Mouse (Mus musculus) embryonic facial prominence, embryonic 10.5 days (tissue): ENCODE measurements around the gene Aen. TPM values are rescaled to one million over a fixed set of nuclear protein-coding genes. Genes with fewer than 3 reads are reported as not detected.

Source experiments
- DNase-seq: peaks from one replicate; pipeline ENCODE4 v3.0.0-alpha.2; 2017; ENCODE audit warnings: low spot score
- H3K27ac ChIP-seq: fragments of 300-500 bp; sonication (generic); replicated peaks from 2 replicates; pipeline ENCODE4 v1.5.1; 2016; ENCODE audit warnings: mild to moderate bottlenecking
- H3K27me3 ChIP-seq: fragments of 300-500 bp; sonication (generic); replicated peaks from 2 replicates; pipeline ENCODE4 v1.6.1; 2016; ENCODE audit warnings: low read depth, mild to moderate bottlenecking; ENCODE audit not compliant: poor library complexity, severe bottlenecking
- H3K36me3 ChIP-seq: fragments of 300-500 bp; sonication (generic); replicated peaks from 2 replicates; pipeline ENCODE4 v1.6.1; 2016; ENCODE audit warnings: mild to moderate bottlenecking, moderate library complexity
- H3K4me1 ChIP-seq: fragments of 300-500 bp; sonication (generic); 2 replicates; pipeline ENCODE4 v1.6.1; 2016
- H3K4me3 ChIP-seq: fragments of 300-500 bp; sonication (generic); 2 replicates; pipeline ENCODE4 v1.5.1; 2016; ENCODE audit warnings: mild to moderate bottlenecking, moderate library complexity
- H3K9me3 ChIP-seq: fragments of 300-500 bp; sonication (generic); 2 replicates; pipeline ENCODE4 v1.6.1; 2016; ENCODE audit warnings: mild to moderate bottlenecking
- WGBS: fragments of 180-500 bp; shearing (Covaris S2); methylation state at CpG from one replicate; pipeline ENCODE4 v1.1.7; 2016; 5-methylcytosine and 5-hydroxymethylcytosine counted together
- polyA plus RNA-seq: library from polyadenylated mRNA; unstranded; fragments of >200 nt; fragmentation: Nextera tagmentation; extraction: Ambion mirVana; gene quantifications from 2 replicates; pipeline ENCODE4 v1.2.1, GENCODE M21; 2016

Gene Aen
- polyA plus RNA-seq, 1 experiment from 2014 or later = 66.2 TPM

DNA sequence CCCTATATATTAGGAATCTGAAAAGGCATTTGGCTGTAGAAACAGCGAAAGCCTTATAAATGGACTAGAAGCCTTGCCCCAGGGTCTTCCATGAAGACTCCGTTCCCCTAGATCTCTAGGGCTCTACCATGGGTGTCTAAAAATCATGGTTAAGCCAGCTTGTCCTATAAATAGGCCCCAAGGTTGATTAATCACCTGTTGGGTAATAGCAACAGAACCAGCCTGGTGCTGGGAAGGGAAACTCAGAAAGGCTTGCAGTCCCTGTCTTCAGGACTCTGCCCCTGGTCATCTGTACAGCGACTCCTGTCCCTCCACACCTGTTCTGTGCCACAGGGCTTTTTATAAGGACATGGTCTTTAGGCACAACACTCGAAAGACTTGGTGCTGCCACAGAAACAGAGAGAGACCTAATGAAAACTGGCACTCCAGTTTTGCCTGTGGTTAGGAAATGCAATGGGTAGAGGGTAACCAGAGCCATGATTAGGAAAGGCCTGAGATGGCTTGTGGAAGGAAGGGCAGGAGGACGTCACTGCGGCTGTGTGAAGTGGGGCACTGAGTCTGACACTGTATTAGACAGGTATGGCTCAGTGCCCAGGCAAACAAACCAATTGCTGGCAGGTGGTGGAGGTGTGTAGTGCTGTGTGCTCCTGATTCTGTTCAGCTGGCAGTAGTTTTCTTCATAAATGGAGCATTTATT lies 7.7 kb downstream of the Aen start:
- no peaks in the 10 kb centered on the region for H3K27me3 ChIP-seq
- H3K4me3 ChIP-seq = no peak overlapping the region
- no peak overlapping the region for H3K27ac ChIP-seq
- 95% methylated on average over 6 of the region's 6 CpGs for WGBS
- no peak for DNase-seq
- no peaks in the 10 kb centered on the region for H3K9me3 ChIP-seq
- H3K36me3 ChIP-seq = peaks cover 66% of the 10 kb centered on the region
- H3K4me1 ChIP-seq = no peaks in the 10 kb centered on the region

GRCm38 (mm10) chr7:78904175-78904574 lies 8.5 kb downstream of the Aen start:
- no peak for DNase-seq
- 98% methylated on average over 2 of the region's 2 CpGs for WGBS
- no peak overlapping the region for H3K4me3 ChIP-seq
- no peaks in the 10 kb centered on the region for H3K27me3 ChIP-seq
- peaks cover 65% of the 10 kb centered on the region for H3K36me3 ChIP-seq
- H3K9me3 ChIP-seq = no peaks in the 10 kb centered on the region
- no peaks in the 10 kb centered on the region for H3K4me1 ChIP-seq
- H3K27ac ChIP-seq = no peak overlapping the region

DNA sequence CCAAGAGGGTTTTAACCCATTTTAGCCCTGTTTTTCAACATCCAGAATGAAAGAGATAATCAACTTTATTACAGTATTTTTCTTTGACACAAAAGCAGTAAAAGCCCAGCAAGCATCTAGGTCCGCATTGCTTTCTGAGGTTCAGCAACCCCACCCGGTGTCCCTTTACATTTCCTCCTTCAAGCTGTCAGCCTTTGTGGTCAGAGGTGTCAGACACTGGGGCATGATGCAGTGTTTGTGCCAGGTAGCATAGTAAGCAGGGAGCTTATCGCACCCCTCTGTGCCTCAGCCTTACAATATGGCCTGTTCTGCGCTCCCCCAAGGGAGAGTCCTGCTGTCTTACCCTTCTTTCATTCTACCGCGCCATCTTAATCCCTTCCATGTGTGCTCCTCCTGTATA lies 13.4 kb downstream of the Aen start:
- WGBS = 84% methylated on average over 6 of the region's 6 CpGs

DNA sequence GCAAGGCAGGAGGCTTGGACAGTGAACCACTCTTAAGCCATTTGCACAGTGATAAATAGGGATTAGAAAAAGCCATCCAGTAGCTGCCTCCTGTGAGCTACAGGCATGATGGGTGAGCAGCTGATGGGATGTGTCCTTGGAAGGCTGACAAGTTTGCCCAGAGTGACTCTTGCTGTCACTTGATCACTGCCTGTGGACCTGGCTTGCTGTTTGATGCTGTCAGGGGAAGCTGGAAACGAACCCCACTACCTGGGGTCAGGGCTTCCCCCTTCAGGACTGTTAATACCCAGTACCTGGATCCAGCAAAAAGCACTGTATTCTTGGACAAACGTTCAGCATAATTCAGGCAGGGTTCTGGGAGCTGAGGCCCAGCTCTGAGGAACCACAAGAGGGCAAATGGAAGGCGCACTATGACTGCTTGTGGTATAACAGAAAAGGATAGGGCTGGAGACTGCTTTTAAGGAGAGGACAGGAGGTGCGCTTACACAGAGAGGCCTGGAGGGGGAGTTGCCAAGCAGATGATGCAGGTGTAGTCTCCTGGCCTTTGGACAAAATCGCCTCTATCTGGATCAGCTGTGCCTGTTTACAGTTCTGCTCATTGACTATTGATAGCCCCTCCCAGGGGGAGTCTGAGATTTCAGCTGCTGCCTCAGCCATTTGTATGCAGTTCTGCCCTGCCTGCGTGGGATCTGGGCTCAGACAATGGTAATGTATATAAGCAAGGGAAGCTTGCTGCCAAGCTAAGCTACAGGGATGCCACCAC lies 14.9 kb downstream of the Aen start:
- peaks cover 3% of the 10 kb centered on the region; the same call in 1 of the 2 replicates for H3K27me3 ChIP-seq
- H3K9me3 ChIP-seq = no peaks in the 10 kb centered on the region
- H3K4me1 ChIP-seq = peaks cover 23% of the 10 kb centered on the region
- H3K36me3 ChIP-seq = peaks cover 39% of the 10 kb centered on the region
- no peak overlapping the region for H3K4me3 ChIP-seq
- DNase-seq = peak; percentile 24
- 43% methylated on average over 6 of the region's 6 CpGs for WGBS
- no peak overlapping the region for H3K27ac ChIP-seq

More for the DNA sequence above, 13.4 kb downstream of the Aen start:
- H3K27ac ChIP-seq = no peak overlapping the region
- no peaks in the 10 kb centered on the region for H3K9me3 ChIP-seq
- peaks cover 3% of the 10 kb centered on the region; the same call in 1 of the 2 replicates for H3K27me3 ChIP-seq
- H3K4me3 ChIP-seq = no peak overlapping the region
- H3K36me3 ChIP-seq = peaks cover 53% of the 10 kb centered on the region
- peaks cover 21% of the 10 kb centered on the region for H3K4me1 ChIP-seq
- no peak for DNase-seq

GRCm38 (mm10) chr7:78911209-78911608 lies 15.6 kb downstream of the Aen start:
- Histone ChIP-seq H3K27ac (no peak overlapping the region), H3K9me3 (no peaks in the 10 kb centered on the region), H3K4me3 (no peak overlapping the region), H3K36me3 (peaks cover 32% of the 10 kb centered on the region), H3K27me3 (peaks cover 3% of the 10 kb centered on the region; the same call in 1 of the 2 replicates), H3K4me1 (peaks cover 23% of the 10 kb centered on the region)
- WGBS = 85% methylated on average over 4 of the region's 4 CpGs
- DNase-seq = no peak

- WGBS = 22% methylated on average over 20 of the region's 20 CpGs
- peak overlapping the region; percentile 30; the same call in 1 of the 2 replicates for H3K27ac ChIP-seq
These were observed 16.8 kb downstream of the Aen start for GRCm38 (mm10) chr7:78912253-78912973.

GRCm38 (mm10) chr7:78912974-78913474 lies 17.4 kb downstream of the Aen start, which contains the start of gene Isg20:
Isg20 (plus strand) TSS chr7:78913424.
- Histone ChIP-seq H3K27ac (peak within 1 kb of the TSS; percentile 30; the same call in 1 of the 2 replicates), H3K36me3 (peaks cover 19% of the 10 kb centered on the region), H3K27me3 (peaks cover 3% of the 10 kb centered on the region; the same call in 1 of the 2 replicates), H3K4me3 (peak within 1 kb of the TSS; percentile 32), H3K4me1 (peaks cover 23% of the 10 kb centered on the region), H3K9me3 (no peaks in the 10 kb centered on the region)
- DNase-seq = no peak
- WGBS = 57% methylated on average over 5 of the region's 5 CpGs

More at GRCm38 (mm10) chr7:78912253-78912973, 16.8 kb downstream of the Aen start:
- no peaks in the 10 kb centered on the region for H3K9me3 ChIP-seq
- H3K4me3 ChIP-seq = peak overlapping the region; percentile 32
- peaks cover 23% of the 10 kb centered on the region for H3K4me1 ChIP-seq
- peak; percentile 42 for DNase-seq
- peaks cover 20% of the 10 kb centered on the region for H3K36me3 ChIP-seq
- H3K27me3 ChIP-seq = peaks cover 3% of the 10 kb centered on the region; the same call in 1 of the 2 replicates

DNA sequence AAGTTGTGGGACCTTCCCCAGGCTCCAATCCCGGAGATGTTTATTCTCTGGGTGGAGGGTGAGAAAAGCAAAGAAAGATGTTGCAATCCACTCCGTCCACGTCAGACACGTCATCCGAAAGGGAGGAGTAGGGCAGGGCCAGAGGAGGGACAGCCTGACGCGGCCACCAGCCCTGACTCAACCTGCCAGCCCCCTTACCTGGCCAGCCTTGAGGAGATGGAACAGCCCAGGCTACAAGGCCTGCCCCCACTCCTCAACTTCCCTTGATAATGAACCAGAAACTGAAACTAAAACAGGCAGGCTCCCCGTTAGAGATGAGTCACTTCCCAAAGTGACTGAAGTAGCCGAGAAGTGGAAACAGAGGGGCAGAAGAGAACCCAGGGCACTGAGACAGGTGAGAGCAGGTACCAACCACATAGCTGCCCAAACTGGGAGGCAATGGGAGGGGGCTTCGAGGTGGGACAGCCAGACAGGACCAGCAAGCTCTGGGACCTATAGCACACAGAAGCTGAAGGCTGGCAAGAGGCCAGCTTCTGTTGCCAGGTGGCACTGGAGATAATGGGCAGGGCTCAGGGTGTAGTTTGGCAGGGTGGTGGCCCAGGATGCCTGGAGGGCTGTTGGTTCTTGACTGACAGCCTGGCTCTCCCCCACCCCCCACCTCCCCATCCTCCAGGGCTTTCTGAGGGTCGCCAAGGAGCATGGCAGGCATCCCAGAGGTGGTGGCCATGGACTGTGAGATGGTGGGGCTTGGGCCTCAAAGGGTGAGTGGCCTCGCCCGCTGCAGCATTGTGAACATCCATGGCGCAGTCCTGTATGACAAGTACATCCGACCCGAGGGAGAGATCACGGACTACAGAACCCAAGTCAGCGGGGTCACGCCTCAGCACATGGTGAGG lies 18.2 kb downstream of the Aen start:
- H3K27ac ChIP-seq = no peak overlapping the region
- WGBS = 81% methylated on average over 19 of the region's 19 CpGs

DNA sequence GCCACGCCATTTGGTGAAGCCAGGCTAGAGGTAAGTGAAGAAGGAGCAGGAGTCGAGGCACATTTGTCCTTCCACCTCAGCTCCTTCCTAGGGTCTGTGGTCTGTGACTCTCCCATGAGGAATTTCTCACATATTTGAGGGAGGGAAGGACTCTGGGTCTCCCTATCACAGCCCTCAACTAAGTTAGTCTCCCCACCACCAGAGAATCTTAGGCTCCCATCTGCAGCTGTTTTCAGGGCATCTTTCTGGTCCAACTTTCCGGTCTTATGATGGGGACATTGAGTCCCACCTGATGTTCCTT lies 18.8 kb downstream of the Aen start:
- no peaks in the 10 kb centered on the region for H3K9me3 ChIP-seq
- no peak for DNase-seq
- H3K36me3 ChIP-seq = peaks cover 10% of the 10 kb centered on the region
- 87% methylated on average over 3 of the region's 3 CpGs for WGBS
- H3K27ac ChIP-seq = no peak overlapping the region
- peaks cover 3% of the 10 kb centered on the region; the same call in 1 of the 2 replicates for H3K27me3 ChIP-seq
- peaks cover 27% of the 10 kb centered on the region for H3K4me1 ChIP-seq
- H3K4me3 ChIP-seq = no peak overlapping the region

More for the DNA sequence above, 18.2 kb downstream of the Aen start:
- Histone ChIP-seq H3K4me1 (peaks cover 27% of the 10 kb centered on the region), H3K4me3 (no peak overlapping the region), H3K36me3 (peaks cover 15% of the 10 kb centered on the region), H3K9me3 (no peaks in the 10 kb centered on the region), H3K27me3 (peaks cover 3% of the 10 kb centered on the region; the same call in 1 of the 2 replicates)
- no peak for DNase-seq

GRCm38 (mm10) chr7:78914896-78915510 lies 19.3 kb downstream of the Aen start:
- peaks cover 27% of the 10 kb centered on the region for H3K4me1 ChIP-seq
- H3K9me3 ChIP-seq = no peaks in the 10 kb centered on the region
- no peak overlapping the region for H3K4me3 ChIP-seq
- 85% methylated on average over 11 of the region's 11 CpGs for WGBS
- no peak overlapping the region for H3K27ac ChIP-seq
- peaks cover 3% of the 10 kb centered on the region; the same call in 1 of the 2 replicates for H3K27me3 ChIP-seq
- DNase-seq = no peak
- peaks cover 5% of the 10 kb centered on the region for H3K36me3 ChIP-seq

- Histone ChIP-seq H3K9me3 (no peaks in the 10 kb centered on the region), H3K36me3 (no peaks in the 10 kb centered on the region), H3K27ac (no peak overlapping the region), H3K27me3 (peaks cover 14% of the 10 kb centered on the region), H3K4me3 (no peak overlapping the region), H3K4me1 (peaks cover 7% of the 10 kb centered on the region; the same call in 1 of the 2 replicates)
- DNase-seq = no peak
- WGBS = 58% methylated on average over 4 of the region's 4 CpGs
These were observed 23.0 kb downstream of the Aen start for GRCm38 (mm10) chr7:78918686-78919085.
